Mouse (Mus musculus): ENCODE measurements around the gene Nhlrc2. TPM values are rescaled to one million over a fixed set of nuclear protein-coding genes. Genes with fewer than 3 reads are reported as not detected.

Nhlrc2 gene
- total and polyA plus RNA-seq, 3 experiments = 22.4 to 37.6 (median 34.7) TPM

- H3K9ac ChIP-seq (ENCODE audit: control insufficient read depth, low read depth, low read length, poor library complexity, severe bottlenecking) = no peak overlapping the region
- no peak overlapping the region for H3K27ac ChIP-seq (ENCODE audit: control insufficient read depth, low read depth, low read length)
- no peaks in the 10 kb centered on the region for H3K9me3 ChIP-seq (replicated peaks; ENCODE audit: insufficient read depth, low read length)
- peaks cover 8 to 11% of the 10 kb centered on the region in 2 experiments for H3K4me1 ChIP-seq (ENCODE audit: control insufficient read depth in 1 of 2, insufficient read depth in 2 of 2, low read length in 2 of 2)
- peaks cover 27% of the 10 kb centered on the region for H3K79me2 ChIP-seq (ENCODE audit: control insufficient read depth, insufficient read depth, low read length, poor library complexity)
- TF ChIP-seq ZKSCAN1 (IDR thresholded peaks at IDR 0.05; ENCODE audit: low read depth, low read length) (no peak), USF1 (IDR thresholded peaks at IDR 0.05; ENCODE audit: low read depth, low read length) (no peak), ETS1 (IDR thresholded peaks at IDR 0.05; ENCODE audit: low read depth, low read length) (no peak), USF2 (IDR thresholded peaks at IDR 0.05; ENCODE audit: borderline replicate concordance in 1 of 2, insufficient read depth in 1 of 2, low read depth in 1 of 2, low read length in 2 of 2) (no peak), ELF1 (IDR thresholded peaks at IDR 0.05; ENCODE audit: low read depth, low read length) (no peak), TBP (IDR thresholded peaks at IDR 0.05; ENCODE audit: low read depth, low read length) (no peak), ZC3H11A (IDR thresholded peaks at IDR 0.05; ENCODE audit: low read depth, low read length) (no peak), MAZ (IDR thresholded peaks at IDR 0.05; ENCODE audit: low read depth, low read length) (no peak), BHLHE40 (IDR thresholded peaks at IDR 0.05; ENCODE audit: borderline replicate concordance, low read depth, low read length) (no peak), GABPA (IDR thresholded peaks at IDR 0.05; ENCODE audit: low read depth, low read length) (no peak), ZMIZ1 (IDR thresholded peaks at IDR 0.05; ENCODE audit: low read depth, low read length) (no peak), NRF1 (IDR thresholded peaks at IDR 0.05; ENCODE audit: insufficient read depth, low read depth, low read length, poor library complexity, severe bottlenecking) (no peak), POLR2AphosphoS5 (IDR thresholded peaks at IDR 0.05; ENCODE audit: borderline replicate concordance, low read depth, low read length) (no peak), HCFC1 (IDR thresholded peaks at IDR 0.05; ENCODE audit: low read depth, low read length) (no peak), NELFE (IDR thresholded peaks at IDR 0.05; ENCODE audit: low read depth, low read length) (no peak)
- DNase-seq (ENCODE audit: low read depth, low spot score) = no peak
- no peak overlapping the region for H3K4me3 ChIP-seq (ENCODE audit: control insufficient read depth in 1 of 2, insufficient read depth in 1 of 2, low read depth in 2 of 2, low read length in 2 of 2)
- no peaks in the 10 kb centered on the region for H3K27me3 ChIP-seq (ENCODE audit: control insufficient read depth in 1 of 2, insufficient read depth in 2 of 2, low read length in 2 of 2)
- H3K36me3 ChIP-seq (ENCODE audit: control insufficient read depth in 1 of 2, insufficient read depth in 2 of 2, low read length in 2 of 2) = peaks cover 14 to 33% of the 10 kb centered on the region in 2 experiments
Measured at GRCm38 (mm10) chr19:56570781-56571180, 22.7 kb downstream of the Nhlrc2 start.

- Histone ChIP-seq H3K27ac (ENCODE audit: control insufficient read depth, low read depth, low read length) (no peak overlapping the region), H3K36me3 (ENCODE audit: control insufficient read depth in 1 of 2, insufficient read depth in 2 of 2, low read length in 2 of 2) (peaks cover 14 to 35% of the 10 kb centered on the region in 2 experiments), H3K79me2 (ENCODE audit: control insufficient read depth, insufficient read depth, low read length, poor library complexity) (peaks cover 23% of the 10 kb centered on the region), H3K9me3 (replicated peaks; ENCODE audit: insufficient read depth, low read length) (no peaks in the 10 kb centered on the region), H3K27me3 (ENCODE audit: control insufficient read depth in 1 of 2, insufficient read depth in 2 of 2, low read length in 2 of 2) (no peaks in the 10 kb centered on the region), H3K9ac (ENCODE audit: control insufficient read depth, low read depth, low read length, poor library complexity, severe bottlenecking) (no peak overlapping the region), H3K4me1 (ENCODE audit: control insufficient read depth in 1 of 2, insufficient read depth in 2 of 2, low read length in 2 of 2) (peaks cover 8 to 11% of the 10 kb centered on the region in 2 experiments), H3K4me3 (ENCODE audit: control insufficient read depth in 1 of 2, insufficient read depth in 1 of 2, low read depth in 2 of 2, low read length in 2 of 2) (no peak overlapping the region)
- DNase-seq (ENCODE audit: low read depth, low spot score) = peak; percentile 63
- TF ChIP-seq CTCF (IDR thresholded peaks at IDR 0.05 in 2 of 3, conservative IDR thresholded peaks at IDR 0.05 in 1 of 3; ENCODE audit: control insufficient read depth in 1 of 3, insufficient read depth in 1 of 3, low read depth in 2 of 3, low read length in 3 of 3, poor library complexity in 1 of 3, severe bottlenecking in 1 of 3) (no peak), MXI1 (IDR thresholded peaks at IDR 0.05; ENCODE audit: low read depth, low read length) (peak; percentile 40; the same call in 1 of the 2 replicates), ELF1 (IDR thresholded peaks at IDR 0.05; ENCODE audit: low read depth, low read length) (no peak), SIN3A (IDR thresholded peaks at IDR 0.05; ENCODE audit: low read length) (no peak), GABPA (IDR thresholded peaks at IDR 0.05; ENCODE audit: low read depth, low read length) (0 out of 2 replicates have a peak, but pooled peaks have one; percentile 40), HCFC1 (IDR thresholded peaks at IDR 0.05; ENCODE audit: low read depth, low read length) (no peak), MYC (IDR thresholded peaks at IDR 0.05; ENCODE audit: low read depth, low read length) (no peak), MEF2A (IDR thresholded peaks at IDR 0.05; ENCODE audit: extremely low read depth, insufficient replicate concordance, low read depth, low read length, poor library complexity, severe bottlenecking) (no peak), MAX (IDR thresholded peaks at IDR 0.05; ENCODE audit: low read length) (no peak), JUND (IDR thresholded peaks at IDR 0.05; ENCODE audit: low read depth, low read length) (no peak), CHD1 (IDR thresholded peaks at IDR 0.05; ENCODE audit: low read depth, low read length) (no peak), POLR2AphosphoS2 (IDR thresholded peaks at IDR 0.05; ENCODE audit: low read length) (no peak), TCF12 (IDR thresholded peaks at IDR 0.05; ENCODE audit: low read depth, low read length) (peak; percentile 53; the same call in 1 of the 2 replicates), POLR2AphosphoS5 (IDR thresholded peaks at IDR 0.05; ENCODE audit: borderline replicate concordance, low read depth, low read length) (no peak), RCOR1 (IDR thresholded peaks at IDR 0.05; ENCODE audit: low read depth, low read length) (peak; percentile 61), ZKSCAN1 (IDR thresholded peaks at IDR 0.05; ENCODE audit: low read depth, low read length) (no peak), MAFK (IDR thresholded peaks at IDR 0.05; ENCODE audit: borderline replicate concordance, low read depth, low read length) (peak; percentile 63), ZMIZ1 (IDR thresholded peaks at IDR 0.05; ENCODE audit: low read depth, low read length) (no peak), ETS1 (IDR thresholded peaks at IDR 0.05; ENCODE audit: low read depth, low read length) (peak; percentile 74), USF2 (IDR thresholded peaks at IDR 0.05; ENCODE audit: borderline replicate concordance in 1 of 2, insufficient read depth in 1 of 2, low read depth in 1 of 2, low read length in 2 of 2) (no peak), CHD2 (IDR thresholded peaks at IDR 0.05; ENCODE audit: low read length) (no peak), BHLHE40 (IDR thresholded peaks at IDR 0.05; ENCODE audit: borderline replicate concordance, low read depth, low read length) (no peak), EP300 (IDR thresholded peaks at IDR 0.05; ENCODE audit: low read depth in 1 of 2, low read length in 2 of 2) (peak; percentile 40 to 53; a peak in 1 of 4 replicates), MAZ (IDR thresholded peaks at IDR 0.05; ENCODE audit: low read depth, low read length) (no peak)
Measured at GRCm38 (mm10) chr19:56571234-56571633, 23.2 kb downstream of the Nhlrc2 start.
